Comparison of ENCODE assay signal across 8 mouse cellular contexts in the genomic region with DNA sequence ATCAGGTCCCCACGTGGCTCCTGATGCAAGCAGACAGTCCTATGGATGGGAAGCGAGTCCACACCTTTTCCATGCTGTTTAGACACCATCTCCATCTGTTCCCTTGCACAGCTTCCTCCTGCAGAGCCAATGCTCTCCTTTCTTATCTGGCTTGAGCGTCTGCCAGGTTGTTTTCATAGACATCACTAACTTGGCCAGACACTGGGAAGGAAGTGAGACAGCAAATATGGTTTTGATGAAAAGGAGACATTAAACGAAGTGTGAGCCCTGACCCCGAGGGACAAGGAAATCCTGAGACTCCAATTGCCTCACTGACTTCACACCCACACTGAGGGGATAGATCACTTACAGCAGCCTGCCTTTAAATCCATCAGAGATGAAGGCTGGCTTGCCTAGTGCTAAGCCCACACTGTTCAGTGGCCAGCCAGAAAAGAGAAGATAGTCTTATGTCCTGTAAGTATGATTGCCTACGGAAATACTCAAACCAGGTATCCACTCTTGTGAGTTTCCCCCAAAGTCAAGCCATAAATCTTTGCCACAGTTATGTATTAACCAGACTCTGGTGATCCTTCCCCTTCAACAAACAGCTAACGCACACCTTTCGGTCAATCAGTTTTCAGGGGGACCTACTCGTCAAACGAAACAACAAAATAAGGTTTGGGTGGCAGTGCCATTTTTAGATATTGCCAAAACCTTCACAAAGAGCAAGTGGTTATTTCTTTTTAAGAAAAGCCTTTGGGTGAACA.
DNase-seq lines count a peak whose midpoint lies in the region; ATAC-seq and TF ChIP-seq lines count a peak whose summit lies in the region.

No protein-coding gene starts in this region.

- WGBS in lung, embryonic 14.5 days: 46% methylated on average over 10 of the region's 10 CpGs
- 37% methylated on average over 10 of the region's 10 CpGs for WGBS in intestine, postnatal 0 days

- no peak for TF ChIP-seq CTCF in lung, embryonic 14.5 days (IDR thresholded peaks at IDR 0.05; ENCODE audit: low read depth)
- TF ChIP-seq CTCF in intestine, postnatal 0 days (IDR thresholded peaks at IDR 0.05; ENCODE audit: low read depth): no peak

- H3K4me1 ChIP-seq in lung, embryonic 14.5 days (ENCODE audit: insufficient read depth): peaks cover 7% of the 10 kb centered on the region
- peaks cover 9% of the 10 kb centered on the region for H3K4me1 ChIP-seq in intestine, postnatal 0 days (replicated peaks; ENCODE audit: control insufficient read depth, insufficient read depth, low read length)

- H3K9ac ChIP-seq in lung, embryonic 14.5 days: no peak overlapping the region
- no peak overlapping the region for H3K9ac ChIP-seq in intestine, postnatal 0 days (ENCODE audit: low read depth, low read length)

- ATAC-seq in lung, embryonic 14.5 days (ENCODE audit: insufficient read depth): peak; percentile 65; the same call in 1 of the 2 replicates
- no peak for ATAC-seq in intestine, postnatal 0 days
- ATAC-seq in megakaryocyte-erythroid progenitor cell, adult 5-6 weeks (replicated peaks; ENCODE audit: low FRiP score, low TSS enrichment, poor library complexity, severe bottlenecking): peak; percentile 86

- H3K9me3 ChIP-seq in lung, embryonic 14.5 days (ENCODE audit: low read depth, low read length): no peaks in the 10 kb centered on the region
- H3K9me3 ChIP-seq in intestine, postnatal 0 days (ENCODE audit: control insufficient read depth): no peaks in the 10 kb centered on the region

- no peaks in the 10 kb centered on the region for H3K36me3 ChIP-seq in lung, embryonic 14.5 days (ENCODE audit: insufficient read depth)
- no peaks in the 10 kb centered on the region for H3K36me3 ChIP-seq in intestine, postnatal 0 days (ENCODE audit: control insufficient read depth, insufficient read depth)

- H3K27ac ChIP-seq in lung, embryonic 14.5 days (ENCODE audit: low read depth): no peak overlapping the region
- H3K27ac ChIP-seq in intestine, postnatal 0 days (ENCODE audit: low read depth, low read length): no peak overlapping the region

- peak; percentile 89 for DNase-seq in heart, adult 11 months
- no peak for DNase-seq in heart, postnatal 36 days
- DNase-seq in lung, embryonic 14.5 days: peak; percentile 65
- no peak for DNase-seq in lung, postnatal 4 days
- no peak for DNase-seq in ovary, adult 18-20 months (ENCODE audit: low spot score)
- no peak for DNase-seq in urinary bladder, postnatal 25 days (ENCODE audit: low spot score)

- no peaks in the 10 kb centered on the region for H3K27me3 ChIP-seq in lung, embryonic 14.5 days (ENCODE audit: insufficient read depth, low read length)
- H3K27me3 ChIP-seq in intestine, postnatal 0 days (replicated peaks; ENCODE audit: control insufficient read depth, insufficient read depth, low read length): no peaks in the 10 kb centered on the region

- intact Hi-C loops in heart, postnatal 36 days (cut with DNase I): no loop called here

- no peak overlapping the region for H3K4me3 ChIP-seq in lung, embryonic 14.5 days (ENCODE audit: low read depth, low read length)
- no peak overlapping the region for H3K4me3 ChIP-seq in intestine, postnatal 0 days (ENCODE audit: low read depth, low read length)

- no peak overlapping the region for H3K4me2 ChIP-seq in lung, embryonic 14.5 days
- 0 out of 2 replicates have a peak overlapping the region, but pooled peaks have one; percentile 4 for H3K4me2 ChIP-seq in intestine, postnatal 0 days (replicated peaks; ENCODE audit: low read depth)

Comparison
In these comparisons a context has a peak if more than half of its experiments do, and no peak if none do; other contexts are left out.
1. DNase-seq: peak in heart, adult 11 months (single experiment) and lung, embryonic 14.5 days (single experiment); none in heart, postnatal 36 days (0 of 2), lung, postnatal 4 days (0 of 2), ovary, adult 18-20 months (single experiment) and urinary bladder, postnatal 25 days (single experiment).